Mouse (Mus musculus): Measurements from ENCODE around the gene Kcnk4. TPM values are rescaled to one million over a fixed set of nuclear protein-coding genes. Genes with fewer than 3 reads are reported as not detected.

Gene Kcnk4
- total and polyA plus RNA-seq, 3 experiments: 0.15 to 1.8 TPM; not detected in 1

GRCm38 (mm10) chr19:6913991-6914390 is 20.3 kb downstream of the Kcnk4 start:
- peaks cover 15% of the 10 kb centered on the region for H3K79me2 ChIP-seq (ENCODE audit: control insufficient read depth, insufficient read depth, low read length, poor library complexity)
- H3K4me3 ChIP-seq (ENCODE audit: control insufficient read depth in 1 of 2, insufficient read depth in 1 of 2, low read depth in 2 of 2, low read length in 2 of 2): no peak overlapping the region
- peaks cover 3 to 5% of the 10 kb centered on the region in 2 experiments; a peak in 2 of 4 replicates for H3K36me3 ChIP-seq (ENCODE audit: control insufficient read depth in 1 of 2, insufficient read depth in 2 of 2, low read length in 2 of 2)
- no peaks in the 10 kb centered on the region; a peak in 1 of 4 replicates for H3K4me1 ChIP-seq (ENCODE audit: control insufficient read depth in 1 of 2, insufficient read depth in 2 of 2, low read length in 2 of 2)
- TF ChIP-seq MAZ (IDR thresholded peaks at IDR 0.05; ENCODE audit: low read depth, low read length) (no peak), MXI1 (IDR thresholded peaks at IDR 0.05; ENCODE audit: low read depth, low read length) (no peak), HCFC1 (IDR thresholded peaks at IDR 0.05; ENCODE audit: low read depth, low read length) (no peak), MEF2A (IDR thresholded peaks at IDR 0.05; ENCODE audit: extremely low read depth, insufficient replicate concordance, low read depth, low read length, poor library complexity, severe bottlenecking) (no peak), SMC3 (IDR thresholded peaks at IDR 0.05; ENCODE audit: low read depth, low read length) (no peak), GATA1 (IDR thresholded peaks at IDR 0.05; ENCODE audit: low read depth, low read length) (no peak), CHD2 (IDR thresholded peaks at IDR 0.05; ENCODE audit: low read length) (no peak), KAT2A (conservative IDR thresholded peaks at IDR 0.05; ENCODE audit: low read depth, low read length) (no peak), MYB (IDR thresholded peaks at IDR 0.05; ENCODE audit: low read depth, low read length) (no peak), MAFK (IDR thresholded peaks at IDR 0.05; ENCODE audit: borderline replicate concordance, low read depth, low read length) (no peak), UBTF (IDR thresholded peaks at IDR 0.05; ENCODE audit: borderline replicate concordance, insufficient read depth, low read depth, low read length) (no peak), TBP (IDR thresholded peaks at IDR 0.05; ENCODE audit: low read depth, low read length) (no peak), E2F4 (IDR thresholded peaks at IDR 0.05; ENCODE audit: borderline replicate concordance, low read depth, low read length) (no peak), NRF1 (IDR thresholded peaks at IDR 0.05; ENCODE audit: insufficient read depth, low read depth, low read length, poor library complexity, severe bottlenecking) (no peak)
- H3K9me3 ChIP-seq (replicated peaks; ENCODE audit: insufficient read depth, low read length): no peaks in the 10 kb centered on the region
- DNase-seq (ENCODE audit: low read depth, low spot score): no peak
- no peaks in the 10 kb centered on the region for H3K27me3 ChIP-seq (ENCODE audit: control insufficient read depth in 1 of 2, insufficient read depth in 2 of 2, low read length in 2 of 2)
- no peak overlapping the region for H3K27ac ChIP-seq (ENCODE audit: control insufficient read depth, low read depth, low read length)
- no peak overlapping the region for H3K9ac ChIP-seq (ENCODE audit: control insufficient read depth, low read depth, low read length, poor library complexity, severe bottlenecking)

GRCm38 (mm10) chr19:6913036-6913435 is 21.3 kb downstream of the Kcnk4 start:
- DNase-seq (ENCODE audit: low read depth, low spot score): no peak
- no peak overlapping the region for H3K27ac ChIP-seq (ENCODE audit: control insufficient read depth, low read depth, low read length)
- peaks cover 3 to 10% of the 10 kb centered on the region in 2 experiments; a peak in 3 of 4 replicates for H3K36me3 ChIP-seq (ENCODE audit: control insufficient read depth in 1 of 2, insufficient read depth in 2 of 2, low read length in 2 of 2)
- H3K9me3 ChIP-seq (replicated peaks; ENCODE audit: insufficient read depth, low read length): no peaks in the 10 kb centered on the region
- TF ChIP-seq POLR2A (IDR thresholded peaks at IDR 0.05; ENCODE audit: control insufficient read depth in 1 of 2, insufficient read depth in 1 of 2, low read depth in 1 of 2, low read length in 2 of 2, poor library complexity in 1 of 2): peak in 1 of 2 experiments; percentile 22; a peak in 1 of 4 replicates
- TF ChIP-seq ETS1 (IDR thresholded peaks at IDR 0.05; ENCODE audit: low read depth, low read length): no peak
- H3K4me1 ChIP-seq (ENCODE audit: control insufficient read depth in 1 of 2, insufficient read depth in 2 of 2, low read length in 2 of 2): peaks cover 0 to 5% of the 10 kb centered on the region in 2 experiments; a peak in 3 of 4 replicates
- no peak overlapping the region for H3K4me3 ChIP-seq (ENCODE audit: control insufficient read depth in 1 of 2, insufficient read depth in 1 of 2, low read depth in 2 of 2, low read length in 2 of 2)
- H3K27me3 ChIP-seq (ENCODE audit: control insufficient read depth in 1 of 2, insufficient read depth in 2 of 2, low read length in 2 of 2): no peaks in the 10 kb centered on the region
- H3K79me2 ChIP-seq (ENCODE audit: control insufficient read depth, insufficient read depth, low read length, poor library complexity): peaks cover 25% of the 10 kb centered on the region
- H3K9ac ChIP-seq (ENCODE audit: control insufficient read depth, low read depth, low read length, poor library complexity, severe bottlenecking): no peak overlapping the region

Data from MEL (cell line).